Mouse (Mus musculus) pancreas, adult 10 weeks (tissue): ENCODE results near the gene Ccr9. TPM values are rescaled to one million over a fixed set of nuclear protein-coding genes. Genes with fewer than 3 reads are reported as not detected.

Source experiments
- polyA plus RNA-seq: library from polyadenylated mRNA; stranded (reverse); fragments of 350-450 nt; fragmentation: Illumina TruSeq; extraction: RNeasy Lipid Tissue Mini Kit (QIAGEN cat#74804); gene quantifications from one replicate; pipeline ENCODE4 v1.2.3, GENCODE M21; 2015; ENCODE audit warnings: low read depth, low replicate concordance; ENCODE audit not compliant: insufficient read depth

The Ccr9 gene
- polyA plus RNA-seq = not detected

GRCm38 (mm10) chr9:123678327-123679105 is at the start of gene Ccr9, which contains the start of gene Slc6a20a:
TSS of gene Ccr9 (plus strand) at chr9:123678439.
TSS of gene Slc6a20a (minus strand) at chr9:123678885.

GRCm38 (mm10) chr9:123632281-123632680 is 46.0 kb upstream of the Ccr9 start, which contains the start of gene Slc6a20b:
TSS of gene Slc6a20b (minus strand) at chr9:123632565.

GRCm38 (mm10) chr9:123717186-123718008 is 39.2 kb downstream of the Ccr9 start, which contains the start of gene Lztfl1:
TSS of gene Lztfl1 (minus strand) at chr9:123717697.

GRCm38 (mm10) chr9:123806267-123806666 is 128.0 kb downstream of the Ccr9 start, which contains the start of gene Cxcr6:
TSS of gene Cxcr6 (plus strand) at chr9:123806475.

Other genes starting within 250 kb of the Ccr9 start
- gene Limd1, start 199.7 kb upstream of the Ccr9 start, polyA plus RNA-seq = 6.7 TPM
- 7.6 TPM for gene Sacm1l, start 148.7 kb upstream of the Ccr9 start, polyA plus RNA-seq
- not detected for gene Slc6a20b, start 45.9 kb upstream of the Ccr9 start, polyA plus RNA-seq
- not detected for gene Slc6a20a, start 446 bp downstream of the Ccr9 start, polyA plus RNA-seq
- gene Lztfl1, start 39.3 kb downstream of the Ccr9 start, polyA plus RNA-seq = 9.2 TPM
- gene Cxcr6, start 128.0 kb downstream of the Ccr9 start, polyA plus RNA-seq = not detected
- 5.2 TPM for gene Fyco1, start 173.5 kb downstream of the Ccr9 start, polyA plus RNA-seq
- gene Xcr1, start 183.6 kb downstream of the Ccr9 start, polyA plus RNA-seq = not detected